Mouse (Mus musculus) forebrain, embryonic 12.5 days (tissue): ENCODE measurements around the gene Gm49416. TPM values are rescaled to one million over a fixed set of nuclear protein-coding genes. Genes with fewer than 3 reads are reported as not detected.

Experiments used
- ATAC-seq: fragments of 200-750 bp; cut with Nextera tagmentation; 2 replicates; pipeline ENCODE4 v1.8.0; 2017; ENCODE audit warnings: moderate TSS enrichment; ENCODE audit not compliant: low FRiP score
- H3K27ac ChIP-seq: fragments of 300-500 bp; sonication (generic); 2 replicates; pipeline ENCODE4 v1.5.1; 2016; ENCODE audit warnings: mild to moderate bottlenecking
- H3K27me3 ChIP-seq: fragments of 300-500 bp; sonication (generic); 2 replicates; pipeline ENCODE4 v1.6.1; 2016; ENCODE audit warnings: mild to moderate bottlenecking
- H3K36me3 ChIP-seq: fragments of 300-500 bp; sonication (generic); replicated peaks from 2 replicates; pipeline ENCODE4 v1.6.1; 2016; ENCODE audit warnings: mild to moderate bottlenecking
- H3K4me1 ChIP-seq: fragments of 300-500 bp; sonication (generic); 2 replicates; pipeline ENCODE4 v1.6.1; 2016
- H3K4me2 ChIP-seq: fragments of 300-500 bp; sonication (generic); 2 replicates; pipeline ENCODE4 v1.6.1; 2016; ENCODE audit warnings: mild to moderate bottlenecking, moderate library complexity
- H3K4me3 ChIP-seq: fragments of 300-500 bp; sonication (generic); replicated peaks from 2 replicates; pipeline ENCODE4 v1.5.1; 2016; ENCODE audit warnings: mild to moderate bottlenecking
- H3K9ac ChIP-seq: fragments of 300-500 bp; sonication (generic); 2 replicates; pipeline ENCODE4 v1.6.1; 2016; ENCODE audit warnings: mild to moderate bottlenecking
- H3K9me3 ChIP-seq: fragments of 300-500 bp; sonication (generic); 2 replicates; pipeline ENCODE4 v1.6.1; 2016
- WGBS: fragments of 180-500 bp; shearing (Covaris S2); methylation state at CpG from one replicate; pipeline ENCODE4 v1.1.7; 2016; 5-methylcytosine and 5-hydroxymethylcytosine counted together
- polyA plus RNA-seq: library from polyadenylated mRNA; unstranded; fragments of >200 nt; fragmentation: Nextera tagmentation; extraction: Ambion mirVana; gene quantifications from 2 replicates; pipeline ENCODE4 v1.2.1, GENCODE M21; 2016

Gm49416 gene
- polyA plus RNA-seq, 1 experiment from 2014 or later: not detected

GRCm38 (mm10) chr19:8908531-8908930 lies 19.8 kb downstream of the Gm49416 start:
- no peak overlapping the region for H3K4me2 ChIP-seq
- no peaks in the 10 kb centered on the region for H3K27me3 ChIP-seq
- peaks cover 97% of the 10 kb centered on the region for H3K36me3 ChIP-seq
- no peak overlapping the region for H3K4me3 ChIP-seq
- H3K27ac ChIP-seq: no peak overlapping the region
- no peak overlapping the region for H3K9ac ChIP-seq
- H3K4me1 ChIP-seq: no peaks in the 10 kb centered on the region
- no peaks in the 10 kb centered on the region for H3K9me3 ChIP-seq
- WGBS: 84% methylated on average over 6 of the region's 6 CpGs
- ATAC-seq: no peak

DNA sequence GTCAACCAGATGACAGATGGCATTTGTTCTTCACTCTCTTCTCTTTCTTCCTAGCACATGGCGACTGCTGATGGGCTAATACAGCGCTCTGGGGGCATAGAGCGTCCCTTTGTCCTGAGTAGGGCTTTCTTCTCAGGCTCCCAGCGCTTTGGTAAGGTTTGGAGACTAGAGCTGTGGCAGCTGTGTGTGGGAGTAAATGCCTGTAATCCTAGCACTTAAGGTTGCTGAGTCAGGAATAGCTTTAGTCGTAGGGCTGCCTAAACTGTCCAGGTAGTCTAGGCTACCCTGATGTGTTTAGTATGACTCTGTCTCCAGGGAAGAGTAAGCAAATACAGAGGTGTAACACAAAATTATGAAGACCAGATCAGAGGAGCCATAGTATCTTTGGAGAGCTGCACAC lies 23.1 kb downstream of the Gm49416 start:
- Histone ChIP-seq H3K4me2 (no peak overlapping the region), H3K9me3 (no peaks in the 10 kb centered on the region), H3K36me3 (peaks cover 100% of the 10 kb centered on the region), H3K4me1 (no peaks in the 10 kb centered on the region), H3K27ac (no peak overlapping the region), H3K4me3 (no peak overlapping the region), H3K9ac (no peak overlapping the region), H3K27me3 (no peaks in the 10 kb centered on the region)
- ATAC-seq: no peak
- 98% methylated on average over 5 of the region's 5 CpGs for WGBS

DNA sequence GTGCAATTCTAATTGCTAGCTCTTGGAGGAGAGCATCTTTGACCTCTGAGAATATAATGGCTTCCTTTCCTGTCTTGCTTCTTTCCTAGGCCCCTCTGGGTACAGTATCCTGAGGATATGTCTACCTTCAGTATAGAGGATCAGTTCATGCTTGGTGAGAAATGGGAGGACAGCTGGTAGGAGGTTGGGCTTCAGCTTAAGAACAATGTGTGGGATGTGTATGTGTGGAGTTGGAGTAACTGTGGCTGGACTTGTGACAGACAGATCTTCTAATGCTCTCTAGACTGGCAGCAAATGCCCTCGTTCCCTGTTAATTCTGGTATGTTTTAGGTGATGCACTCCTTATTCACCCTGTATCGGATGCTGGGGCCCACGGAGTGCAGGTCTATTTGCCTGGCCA lies 25.5 kb downstream of the Gm49416 start:
- Histone ChIP-seq H3K36me3 (peaks cover 83% of the 10 kb centered on the region), H3K27me3 (no peaks in the 10 kb centered on the region), H3K9me3 (no peaks in the 10 kb centered on the region), H3K4me2 (no peak overlapping the region), H3K4me3 (no peak overlapping the region), H3K4me1 (no peaks in the 10 kb centered on the region), H3K9ac (no peak overlapping the region), H3K27ac (no peak overlapping the region)
- no peak for ATAC-seq
- WGBS: 93% methylated on average over 3 of the region's 3 CpGs

GRCm38 (mm10) chr19:8919000-8919399 lies 30.3 kb downstream of the Gm49416 start:
- H3K9ac ChIP-seq: no peak overlapping the region
- H3K4me3 ChIP-seq: no peak overlapping the region
- no peak overlapping the region for H3K4me2 ChIP-seq
- ATAC-seq: no peak
- peaks cover 16% of the 10 kb centered on the region for H3K4me1 ChIP-seq
- H3K9me3 ChIP-seq: no peaks in the 10 kb centered on the region
- 97% methylated on average over 3 of the region's 3 CpGs for WGBS
- H3K27me3 ChIP-seq: no peaks in the 10 kb centered on the region
- H3K36me3 ChIP-seq: peaks cover 39% of the 10 kb centered on the region
- no peak overlapping the region for H3K27ac ChIP-seq

DNA sequence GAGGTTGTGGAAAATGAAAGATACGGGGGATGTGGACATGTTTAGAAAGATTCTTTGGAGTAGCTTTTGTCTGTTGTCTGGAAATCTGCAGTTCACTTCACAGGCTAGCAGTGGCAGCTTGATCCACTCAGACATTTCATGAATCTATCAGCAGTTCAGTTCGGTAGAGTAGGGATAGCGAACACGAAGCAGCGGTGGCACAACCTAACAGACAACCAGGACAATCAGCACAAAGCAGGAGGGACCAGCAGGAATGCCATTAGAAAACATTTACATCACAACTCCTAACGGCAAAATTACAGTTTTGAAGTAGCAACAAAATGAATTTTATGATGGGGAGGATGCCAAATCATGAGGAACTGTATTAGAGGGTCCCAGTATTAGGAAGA lies 31.0 kb downstream of the Gm49416 start:
- H3K4me3 ChIP-seq: peak overlapping the region; percentile 83
- peaks cover 32% of the 10 kb centered on the region for H3K36me3 ChIP-seq
- H3K9ac ChIP-seq: no peak overlapping the region; the same call in 1 of the 2 replicates
- H3K4me2 ChIP-seq: peak overlapping the region; percentile 85
- H3K4me1 ChIP-seq: peaks cover 16% of the 10 kb centered on the region
- no peaks in the 10 kb centered on the region for H3K27me3 ChIP-seq
- no peaks in the 10 kb centered on the region for H3K9me3 ChIP-seq
- WGBS: 67% methylated on average over 6 of the region's 6 CpGs
- no peak for ATAC-seq
- peak overlapping the region; percentile 89 for H3K27ac ChIP-seq

DNA sequence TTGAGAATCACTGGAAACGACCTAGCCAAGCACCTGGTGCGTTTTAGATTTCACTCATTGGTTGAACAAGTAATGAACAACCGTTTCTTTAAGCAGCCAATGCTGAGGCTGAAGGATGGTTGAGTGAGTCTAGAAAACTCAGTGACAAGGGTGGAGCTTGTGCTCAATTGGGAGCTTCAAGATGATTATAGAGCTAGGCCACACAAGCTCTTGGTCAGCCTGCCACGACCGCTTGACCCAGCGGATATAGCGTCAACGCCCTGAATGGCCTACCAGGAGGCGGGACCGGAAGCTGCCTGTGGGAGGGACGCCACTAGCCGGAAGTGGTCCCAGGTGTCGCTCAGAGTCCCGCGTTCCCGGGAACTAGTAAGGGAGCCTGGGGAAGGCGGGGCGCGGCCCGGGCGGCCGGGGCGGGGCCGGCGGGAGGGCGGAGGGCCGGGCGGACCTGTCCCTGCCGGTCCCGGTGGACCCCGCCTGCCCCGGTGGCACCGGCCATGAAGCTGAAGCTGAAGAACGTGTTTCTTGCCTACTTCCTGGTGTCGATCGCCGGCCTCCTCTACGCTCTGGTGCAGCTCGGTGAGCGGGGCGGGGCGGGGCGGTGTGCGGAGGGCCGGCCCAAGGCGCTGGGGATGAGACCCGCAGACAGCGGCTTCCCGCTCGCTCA lies 31.5 kb downstream of the Gm49416 start, which contains the start of gene B3gat3:
B3gat3 (plus strand) TSS at position 302 of the 664 bp plus-strand sequence.
- H3K9me3 ChIP-seq: no peaks in the 10 kb centered on the region
- H3K27ac ChIP-seq: peak within 1 kb of the TSS; percentile 89
- H3K9ac ChIP-seq: peak within 1 kb of the TSS; percentile 86
- H3K36me3 ChIP-seq: peaks cover 28% of the 10 kb centered on the region
- no peaks in the 10 kb centered on the region for H3K27me3 ChIP-seq
- 4% methylated on average over 42 of the region's 50 CpGs for WGBS
- H3K4me1 ChIP-seq: peaks cover 16% of the 10 kb centered on the region
- H3K4me2 ChIP-seq: peak within 1 kb of the TSS; percentile 85
- H3K4me3 ChIP-seq: peak within 1 kb of the TSS; percentile 83
- ATAC-seq: peak; percentile 98

- peak overlapping the region; percentile 83 for H3K4me3 ChIP-seq
- peaks cover 16% of the 10 kb centered on the region for H3K4me1 ChIP-seq
- H3K9ac ChIP-seq: peak overlapping the region; percentile 86
- peak overlapping the region; percentile 85 for H3K4me2 ChIP-seq
- H3K36me3 ChIP-seq: peaks cover 28% of the 10 kb centered on the region
- no peak for ATAC-seq
- 5% methylated on average over 6 of the region's 6 CpGs for WGBS
- H3K27ac ChIP-seq: peak overlapping the region; percentile 89
- no peaks in the 10 kb centered on the region for H3K27me3 ChIP-seq
- no peaks in the 10 kb centered on the region for H3K9me3 ChIP-seq
These were observed 32.1 kb downstream of the Gm49416 start for GRCm38 (mm10) chr19:8920836-8921291.

- peaks cover 28% of the 10 kb centered on the region for H3K36me3 ChIP-seq
- peaks cover 16% of the 10 kb centered on the region for H3K4me1 ChIP-seq
- no peaks in the 10 kb centered on the region for H3K9me3 ChIP-seq
- WGBS: 83% methylated on average over 9 of the region's 9 CpGs
- H3K4me2 ChIP-seq: 0 out of 2 replicates have a peak overlapping the region, but pooled peaks have one; percentile 85
- no peak overlapping the region for H3K27ac ChIP-seq
- H3K9ac ChIP-seq: no peak overlapping the region
- H3K4me3 ChIP-seq: 0 out of 2 replicates have a peak overlapping the region, but pooled peaks have one; percentile 83
- no peaks in the 10 kb centered on the region for H3K27me3 ChIP-seq
- no peak for ATAC-seq
These were observed 33.0 kb downstream of the Gm49416 start for GRCm38 (mm10) chr19:8921741-8922140.

DNA sequence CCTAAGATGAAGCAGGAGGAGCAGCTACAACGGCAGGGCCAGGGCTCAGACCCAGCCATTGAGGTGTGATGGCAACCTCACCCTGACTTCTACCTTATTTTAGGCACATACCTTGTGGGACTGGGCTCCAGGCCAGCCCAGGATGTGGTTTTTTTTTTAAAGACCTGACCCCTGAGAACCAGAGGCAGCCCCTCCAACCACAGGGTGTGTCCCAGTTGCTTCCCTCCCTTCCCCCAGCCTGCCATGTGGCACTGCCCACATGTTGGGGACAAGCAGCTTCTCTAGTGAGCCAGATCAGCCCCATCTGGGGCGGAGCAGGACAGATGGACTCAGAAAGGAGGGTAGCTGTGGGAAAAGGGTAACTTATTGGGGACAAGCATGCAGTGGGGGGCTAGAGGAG lies 38.0 kb downstream of the Gm49416 start:
- Histone ChIP-seq H3K9ac (no peak overlapping the region), H3K27ac (no peak overlapping the region), H3K27me3 (peaks cover 7% of the 10 kb centered on the region; the same call in 1 of the 2 replicates), H3K36me3 (peaks cover 35% of the 10 kb centered on the region), H3K4me2 (no peak overlapping the region), H3K9me3 (no peaks in the 10 kb centered on the region), H3K4me1 (peaks cover 23% of the 10 kb centered on the region), H3K4me3 (no peak overlapping the region)
- ATAC-seq: no peak
- 91% methylated on average over 2 of the region's 2 CpGs for WGBS

DNA sequence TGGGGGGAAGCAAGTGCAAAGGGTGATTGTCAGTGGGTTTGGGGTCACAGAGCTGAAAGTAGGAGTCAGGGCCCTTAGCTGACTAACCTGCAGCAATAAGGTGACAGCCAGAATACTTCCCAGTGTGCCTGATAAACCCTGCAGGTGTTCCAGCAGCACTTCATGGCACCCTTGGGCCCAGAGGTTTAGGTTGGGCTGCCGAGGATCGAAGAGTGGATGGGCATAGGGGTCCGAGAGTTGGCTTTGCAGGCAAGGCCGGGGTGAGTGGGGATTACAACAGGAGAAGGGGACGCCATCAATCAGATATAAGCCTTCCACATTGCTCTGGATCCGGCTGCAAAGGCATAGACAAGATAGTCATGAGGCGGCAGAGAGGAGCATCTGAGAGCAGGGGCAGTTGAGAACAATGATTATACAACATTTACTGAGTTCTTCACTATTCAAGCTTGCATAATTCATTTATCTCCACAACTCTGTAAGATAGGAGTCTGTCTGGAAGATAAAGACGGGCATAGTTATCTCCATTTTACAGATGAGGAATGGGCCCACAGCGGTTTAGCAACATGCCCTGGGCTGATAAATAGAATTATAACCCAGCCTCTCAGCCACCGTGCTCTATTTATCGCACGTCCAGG lies 39.3 kb downstream of the Gm49416 start:
- Histone ChIP-seq H3K4me3 (no peak overlapping the region), H3K4me1 (peaks cover 22% of the 10 kb centered on the region), H3K9ac (no peak overlapping the region), H3K4me2 (no peak overlapping the region), H3K27ac (no peak overlapping the region), H3K9me3 (no peaks in the 10 kb centered on the region), H3K36me3 (peaks cover 33% of the 10 kb centered on the region), H3K27me3 (peaks cover 7% of the 10 kb centered on the region; the same call in 1 of the 2 replicates)
- WGBS: 92% methylated on average over 12 of the region's 12 CpGs
- no peak for ATAC-seq

- Histone ChIP-seq H3K4me3 (peak overlapping the region; percentile 60), H3K36me3 (peaks cover 32% of the 10 kb centered on the region), H3K4me2 (peak overlapping the region; percentile 81), H3K27ac (peak overlapping the region; percentile 33; the same call in 1 of the 2 replicates), H3K27me3 (peaks cover 7% of the 10 kb centered on the region; the same call in 1 of the 2 replicates), H3K4me1 (peaks cover 22% of the 10 kb centered on the region), H3K9me3 (no peaks in the 10 kb centered on the region), H3K9ac (peak overlapping the region; percentile 79; the same call in 1 of the 2 replicates)
- WGBS: 12% methylated on average over 16 of the region's 16 CpGs
- ATAC-seq: peak; percentile 12
These were observed 40.0 kb downstream of the Gm49416 start for GRCm38 (mm10) chr19:8928689-8929223.
